Mouse (Mus musculus): ENCODE data around the gene Mycbp2.

The Mycbp2 gene

GRCm38 (mm10) chr14:103346729-103347505, at the start of gene Mycbp2:
TSS of gene Mycbp2 (minus strand) at chr14:103346814.
- peak; percentile 94 for DNase-seq (ENCODE audit: low read depth, low spot score)

GRCm38 (mm10) chr14:103392391-103392790, 45.8 kb upstream of the Mycbp2 start:
- DNase-seq (ENCODE audit: low read depth, low spot score): no peak

GRCm38 (mm10) chr14:103387431-103387830, 40.8 kb upstream of the Mycbp2 start:
- no peak for DNase-seq (ENCODE audit: low read depth, low spot score)

- DNase-seq (ENCODE audit: low read depth, low spot score): no peak
These were observed 40.3 kb upstream of the Mycbp2 start for GRCm38 (mm10) chr14:103386871-103387270.

- no peak for DNase-seq (ENCODE audit: low read depth, low spot score)
These were observed 38.5 kb upstream of the Mycbp2 start for GRCm38 (mm10) chr14:103385084-103385610.

GRCm38 (mm10) chr14:103378703-103379102, 32.1 kb upstream of the Mycbp2 start:
- DNase-seq (ENCODE audit: low read depth, low spot score): no peak

- DNase-seq (ENCODE audit: low read depth, low spot score): no peak
These were observed 30.2 kb upstream of the Mycbp2 start for GRCm38 (mm10) chr14:103376765-103377164.

GRCm38 (mm10) chr14:103375523-103375922, 28.9 kb upstream of the Mycbp2 start:
- no peak for DNase-seq (ENCODE audit: low read depth, low spot score)

GRCm38 (mm10) chr14:103363199-103363598, 16.6 kb upstream of the Mycbp2 start:
- no peak for DNase-seq (ENCODE audit: low read depth, low spot score)

- no peak for DNase-seq (ENCODE audit: low read depth, low spot score)
These were observed 9.5 kb upstream of the Mycbp2 start for GRCm38 (mm10) chr14:103356066-103356465.

GRCm38 (mm10) chr14:103354396-103355352, 8.1 kb upstream of the Mycbp2 start:
- DNase-seq (ENCODE audit: low read depth, low spot score): peak; percentile 46

GRCm38 (mm10) chr14:103345858-103346728, 521 bp downstream of the Mycbp2 start:
- peak; percentile 43 for DNase-seq (ENCODE audit: low read depth, low spot score)

- DNase-seq (ENCODE audit: low read depth, low spot score): peak; percentile 74
These were observed 1.1 kb downstream of the Mycbp2 start for GRCm38 (mm10) chr14:103345486-103345857.

GRCm38 (mm10) chr14:103345011-103345410, 1.6 kb downstream of the Mycbp2 start:
- DNase-seq (ENCODE audit: low read depth, low spot score): no peak

- DNase-seq (ENCODE audit: low read depth, low spot score): no peak
These were observed 2.8 kb downstream of the Mycbp2 start for GRCm38 (mm10) chr14:103343791-103344190.

GRCm38 (mm10) chr14:103341385-103342294, 5.0 kb downstream of the Mycbp2 start:
- no peak for DNase-seq (ENCODE audit: low read depth, low spot score)

- DNase-seq (ENCODE audit: low read depth, low spot score): no peak
These were observed 33.7 kb downstream of the Mycbp2 start for GRCm38 (mm10) chr14:103312926-103313325.

GRCm38 (mm10) chr14:103296227-103296626, 50.4 kb downstream of the Mycbp2 start:
- no peak for DNase-seq (ENCODE audit: low read depth, low spot score)

- DNase-seq (ENCODE audit: low read depth, low spot score): no peak
These were observed 60.0 kb downstream of the Mycbp2 start for GRCm38 (mm10) chr14:103286650-103287049.

- DNase-seq (ENCODE audit: low read depth, low spot score): no peak
These were observed 69.9 kb downstream of the Mycbp2 start for GRCm38 (mm10) chr14:103276667-103277066.

All from R1 (cell line).